Mouse (Mus musculus) cerebellum, postnatal 14 days (tissue): ENCODE data around the gene Dpep3.
A peak's percentile ranks its signal among the peaks of the same experiment; 100 is the strongest.

Source experiments
- DNase-seq, 2 experiments: peaks; one replicate each; pipeline ENCODE4 v3.0.0; 2021; ENCODE audit warnings: mixed read lengths in 2 of 2

The Dpep3 gene

GRCm38 (mm10) chr8:105935105-105935504 lies 44.1 kb downstream of the Dpep3 start:
- DNase-seq, result no peak

DNA sequence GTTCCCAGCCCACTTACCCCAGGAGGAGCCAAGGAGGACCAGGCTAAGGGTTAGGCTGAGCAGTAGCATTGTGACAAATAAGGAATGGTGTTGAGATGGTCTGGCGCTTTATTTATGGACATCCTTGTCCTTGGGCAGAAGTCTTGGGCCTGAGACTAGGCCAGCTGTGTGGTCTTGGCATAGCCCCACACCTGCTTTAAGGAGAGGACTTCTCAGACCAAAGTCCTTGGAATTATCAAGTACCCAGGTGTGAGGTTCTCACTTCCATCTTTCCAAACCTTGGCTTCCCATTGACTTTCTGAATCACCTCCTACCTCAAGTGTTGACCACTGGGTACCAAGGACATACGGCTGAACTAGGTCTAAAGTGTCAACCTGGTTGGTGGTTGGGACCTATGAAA lies 45.5 kb downstream of the Dpep3 start, which contains the start of gene Ctrl:
Gene Ctrl, minus strand, starts transcription at position 101 of the 400 bp plus-strand sequence.
- no peak for DNase-seq

- DNase-seq, result no peak
Observed at GRCm38 (mm10) chr8:105932525-105932924, 46.7 kb downstream of the Dpep3 start.

GRCm38 (mm10) chr8:105931271-105931670 lies 48.0 kb downstream of the Dpep3 start:
- no peak for DNase-seq

- peak; percentile 92 to 98 for DNase-seq
Observed at GRCm38 (mm10) chr8:105930602-105931001, 48.6 kb downstream of the Dpep3 start.

DNA sequence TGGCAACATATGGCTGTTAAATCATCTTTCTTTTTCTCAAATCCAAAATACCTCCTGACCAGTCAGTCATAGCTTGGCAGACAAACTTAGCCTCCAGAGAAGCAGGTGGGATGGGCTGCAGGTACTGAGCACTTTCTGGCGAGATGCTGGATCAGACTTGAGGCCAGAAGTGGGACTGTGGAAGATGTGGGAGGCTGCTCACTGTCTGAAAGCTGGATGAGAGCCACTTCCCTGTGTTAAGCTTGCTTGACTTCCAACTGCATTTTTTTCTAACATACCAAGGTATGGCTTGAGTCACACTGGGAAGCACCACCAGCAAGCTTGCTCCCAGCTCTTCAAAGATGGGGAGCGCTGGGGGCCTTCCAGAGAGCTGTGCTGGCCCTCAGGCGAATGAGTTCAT lies 54.1 kb downstream of the Dpep3 start:
- DNase-seq, result no peak
